Mouse (Mus musculus): Measurements from ENCODE around the gene Hoxa9. TPM values are rescaled to one million over a fixed set of nuclear protein-coding genes. Genes with fewer than 3 reads are reported as not detected.

The Hoxa9 gene
- polyA plus RNA-seq, 1 experiment: 17.7 TPM

DNA sequence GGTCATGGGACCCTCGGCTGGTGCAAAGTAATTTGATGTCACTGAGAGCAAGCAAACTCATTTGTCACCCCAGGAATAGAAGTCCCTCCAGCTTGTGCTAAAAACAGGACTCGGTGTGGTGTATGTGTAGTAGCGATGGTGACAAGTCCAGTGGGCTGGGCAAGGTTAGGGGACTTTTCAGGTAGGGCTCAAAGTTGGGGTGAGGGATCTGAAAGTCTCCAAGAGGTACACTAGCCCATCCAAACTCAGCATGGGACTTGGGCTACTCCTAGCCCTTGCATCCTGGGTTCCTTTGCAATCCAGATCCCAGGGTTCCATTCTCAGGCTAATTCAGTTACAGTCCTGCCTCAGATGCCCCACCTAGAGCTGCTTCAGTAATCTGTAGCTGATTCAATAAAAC, 37.9 kb upstream of the Hoxa9 start:
- no peak overlapping the region for H3K4me2 ChIP-seq (ENCODE audit: low read depth)
- TF ChIP-seq POLR2A (IDR thresholded peaks at IDR 0.05; ENCODE audit: insufficient read length, low read depth) (no peak), MYOG (IDR thresholded peaks at IDR 0.05; ENCODE audit: control insufficient read depth in 1 of 3, insufficient read depth in 1 of 3, insufficient read length in 2 of 3, low read depth in 2 of 3) (no peak), USF1 (IDR thresholded peaks at IDR 0.05; ENCODE audit: low read depth) (no peak), MYOD1 (IDR thresholded peaks at IDR 0.05; ENCODE audit: control insufficient read depth in 1 of 3, insufficient read length in 2 of 3, low read depth in 2 of 3) (no peak), TCF3 (IDR thresholded peaks at IDR 0.05; ENCODE audit: insufficient read length, low read depth) (no peak), REST (IDR thresholded peaks at IDR 0.05; ENCODE audit: insufficient read depth, insufficient read length) (no peak), SRF (IDR thresholded peaks at IDR 0.05; ENCODE audit: control insufficient read depth, insufficient read length, low read depth) (no peak), TCF12 (IDR thresholded peaks at IDR 0.05; ENCODE audit: insufficient read depth, poor library complexity, severe bottlenecking) (no peak), CEBPB (IDR thresholded peaks at IDR 0.05; ENCODE audit: insufficient read depth, poor library complexity, severe bottlenecking) (no peak)
- no peak overlapping the region for H3K4me3 ChIP-seq
- no peak overlapping the region for H3ac ChIP-seq (ENCODE audit: control insufficient read depth, insufficient read length)
- peaks cover 19% of the 10 kb centered on the region for H3K27me3 ChIP-seq (ENCODE audit: control insufficient read depth, insufficient read depth, insufficient read length)
- H3K36me3 ChIP-seq (ENCODE audit: control insufficient read depth, insufficient read depth): no peaks in the 10 kb centered on the region
- no peaks in the 10 kb centered on the region for H3K79me2 ChIP-seq (ENCODE audit: control insufficient read depth, insufficient read depth)

DNA sequence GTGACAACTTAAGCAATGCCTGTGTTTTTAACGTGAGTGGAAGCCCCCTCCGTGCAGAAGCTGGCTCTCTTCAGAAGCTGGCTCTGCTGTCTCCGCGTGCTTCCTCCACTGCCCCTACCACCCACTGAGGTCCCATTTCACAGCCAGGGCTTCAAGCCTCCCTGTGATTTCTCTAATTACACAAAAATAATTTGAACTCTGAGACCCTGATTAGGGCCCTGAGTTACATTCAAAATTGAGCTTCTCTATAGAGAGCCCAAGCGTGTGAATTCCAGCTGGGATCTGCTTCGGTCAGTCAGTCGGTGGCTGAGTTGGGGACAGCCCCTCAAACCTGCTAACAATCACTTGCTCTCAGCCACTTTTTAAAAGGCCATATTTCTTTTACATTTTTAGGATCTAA, 37.5 kb upstream of the Hoxa9 start:
- Histone ChIP-seq H3K4me2 (ENCODE audit: low read depth) (no peak overlapping the region), H3K4me3 (no peak overlapping the region), H3K79me2 (ENCODE audit: control insufficient read depth, insufficient read depth) (no peaks in the 10 kb centered on the region), H3ac (ENCODE audit: control insufficient read depth, insufficient read length) (no peak overlapping the region), H3K27me3 (ENCODE audit: control insufficient read depth, insufficient read depth, insufficient read length) (peaks cover 19% of the 10 kb centered on the region), H3K36me3 (ENCODE audit: control insufficient read depth, insufficient read depth) (no peaks in the 10 kb centered on the region)
- no peak for TF ChIP-seq E2F4 (IDR thresholded peaks at IDR 0.05; ENCODE audit: insufficient read depth)
- TF ChIP-seq CEBPB (IDR thresholded peaks at IDR 0.05; ENCODE audit: insufficient read depth, poor library complexity, severe bottlenecking): no peak
- TF ChIP-seq TCF3 (IDR thresholded peaks at IDR 0.05; ENCODE audit: insufficient read length, low read depth): no peak
- TF ChIP-seq POLR2AphosphoS2 (IDR thresholded peaks at IDR 0.05; ENCODE audit: insufficient read length, low read depth): no peak
- no peak for TF ChIP-seq POLR2A (IDR thresholded peaks at IDR 0.05; ENCODE audit: insufficient read length, low read depth)
- TF ChIP-seq MAX (IDR thresholded peaks at IDR 0.05; ENCODE audit: low read depth): no peak
- no peak for TF ChIP-seq TCF12 (IDR thresholded peaks at IDR 0.05; ENCODE audit: insufficient read depth, poor library complexity, severe bottlenecking)
- no peak for TF ChIP-seq MYOG (IDR thresholded peaks at IDR 0.05; ENCODE audit: control insufficient read depth in 1 of 3, insufficient read depth in 1 of 3, insufficient read length in 2 of 3, low read depth in 2 of 3)
- no peak for TF ChIP-seq SRF (IDR thresholded peaks at IDR 0.05; ENCODE audit: control insufficient read depth, insufficient read length, low read depth)
- TF ChIP-seq USF1 (IDR thresholded peaks at IDR 0.05; ENCODE audit: low read depth): no peak
- TF ChIP-seq REST (IDR thresholded peaks at IDR 0.05; ENCODE audit: insufficient read depth, insufficient read length): no peak
- TF ChIP-seq MYOD1 (IDR thresholded peaks at IDR 0.05; ENCODE audit: control insufficient read depth in 1 of 3, insufficient read length in 2 of 3, low read depth in 2 of 3): no peak

DNA sequence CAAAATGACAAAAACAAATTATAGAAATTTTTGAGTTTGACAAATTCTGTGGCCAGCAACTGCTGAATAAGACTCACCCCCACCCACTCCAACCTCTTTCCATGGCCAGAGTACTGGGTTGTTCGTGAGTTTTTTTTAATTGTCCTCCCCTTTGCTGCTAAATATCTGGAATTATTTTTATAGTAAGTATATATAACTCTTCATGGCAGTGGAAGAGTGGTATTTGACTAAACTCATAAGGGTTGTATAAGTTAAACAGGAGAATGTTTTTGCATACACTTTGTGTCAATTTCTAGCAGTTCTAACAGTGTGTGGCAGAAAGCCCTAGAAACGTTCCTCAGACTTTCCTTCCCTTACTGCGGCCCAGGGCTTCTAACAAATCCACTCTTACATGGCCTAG, 36.8 kb upstream of the Hoxa9 start:
- Histone ChIP-seq H3K4me2 (ENCODE audit: low read depth) (no peak overlapping the region), H3ac (ENCODE audit: control insufficient read depth, insufficient read length) (no peak overlapping the region), H3K4me3 (no peak overlapping the region), H3K27me3 (ENCODE audit: control insufficient read depth, insufficient read depth, insufficient read length) (peaks cover 24% of the 10 kb centered on the region), H3K79me2 (ENCODE audit: control insufficient read depth, insufficient read depth) (no peaks in the 10 kb centered on the region), H3K36me3 (ENCODE audit: control insufficient read depth, insufficient read depth) (no peaks in the 10 kb centered on the region)
- TF ChIP-seq MYOD1 (IDR thresholded peaks at IDR 0.05; ENCODE audit: control insufficient read depth in 1 of 3, insufficient read length in 2 of 3, low read depth in 2 of 3) (no peak), SRF (IDR thresholded peaks at IDR 0.05; ENCODE audit: control insufficient read depth, insufficient read length, low read depth) (no peak), MYOG (IDR thresholded peaks at IDR 0.05; ENCODE audit: control insufficient read depth in 1 of 3, insufficient read depth in 1 of 3, insufficient read length in 2 of 3, low read depth in 2 of 3) (no peak), USF1 (IDR thresholded peaks at IDR 0.05; ENCODE audit: low read depth) (no peak), E2F4 (IDR thresholded peaks at IDR 0.05; ENCODE audit: insufficient read depth) (no peak), POLR2AphosphoS2 (IDR thresholded peaks at IDR 0.05; ENCODE audit: insufficient read length, low read depth) (no peak), REST (IDR thresholded peaks at IDR 0.05; ENCODE audit: insufficient read depth, insufficient read length) (no peak), TCF3 (IDR thresholded peaks at IDR 0.05; ENCODE audit: insufficient read length, low read depth) (no peak)

DNA sequence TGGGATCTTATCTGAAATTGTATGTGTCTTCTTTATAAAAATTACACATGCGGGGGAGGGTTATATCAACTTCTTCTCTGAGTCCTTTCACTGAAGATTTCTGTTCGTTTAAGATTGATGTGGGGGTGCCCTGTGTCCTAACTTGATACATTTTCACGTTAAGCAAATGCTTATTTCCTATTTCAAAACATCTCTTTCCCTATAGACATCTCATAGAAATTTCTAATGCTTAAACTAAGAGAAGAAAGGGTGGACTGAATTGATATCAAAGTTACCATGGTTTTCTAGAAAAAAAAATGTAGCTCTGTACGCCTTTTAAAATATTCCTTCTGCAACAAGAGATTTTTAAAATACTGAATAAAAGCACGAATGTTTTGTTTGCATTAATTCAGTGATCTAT, 36.3 kb upstream of the Hoxa9 start:
- Histone ChIP-seq H3K36me3 (ENCODE audit: control insufficient read depth, insufficient read depth) (no peaks in the 10 kb centered on the region), H3K4me2 (ENCODE audit: low read depth) (no peak overlapping the region), H3K4me3 (no peak overlapping the region), H3K79me2 (ENCODE audit: control insufficient read depth, insufficient read depth) (no peaks in the 10 kb centered on the region), H3K27me3 (ENCODE audit: control insufficient read depth, insufficient read depth, insufficient read length) (peaks cover 24% of the 10 kb centered on the region), H3ac (ENCODE audit: control insufficient read depth, insufficient read length) (no peak overlapping the region)
- TF ChIP-seq SRF (IDR thresholded peaks at IDR 0.05; ENCODE audit: control insufficient read depth, insufficient read length, low read depth) (no peak), TCF12 (IDR thresholded peaks at IDR 0.05; ENCODE audit: insufficient read depth, poor library complexity, severe bottlenecking) (no peak)

DNA sequence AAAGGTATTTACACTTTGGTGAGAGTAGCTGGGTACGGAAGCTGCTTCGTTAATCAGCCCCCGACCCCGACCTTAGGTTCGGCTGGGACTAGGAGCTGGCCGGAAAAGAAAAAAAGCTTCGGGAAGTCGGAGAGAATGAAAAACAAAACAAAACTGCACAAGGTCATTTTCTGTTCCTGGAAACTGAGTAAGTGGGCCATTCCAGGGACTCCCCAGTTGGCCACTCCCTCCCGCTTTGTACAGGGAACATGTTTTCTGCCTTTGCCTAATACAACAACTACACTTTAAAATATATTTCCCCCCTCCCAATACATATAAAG, 35.7 kb upstream of the Hoxa9 start:
- no peaks in the 10 kb centered on the region for H3K36me3 ChIP-seq (ENCODE audit: control insufficient read depth, insufficient read depth)
- peaks cover 24% of the 10 kb centered on the region for H3K27me3 ChIP-seq (ENCODE audit: control insufficient read depth, insufficient read depth, insufficient read length)
- no peak overlapping the region for H3K4me3 ChIP-seq
- H3ac ChIP-seq (ENCODE audit: control insufficient read depth, insufficient read length): no peak overlapping the region
- no peak overlapping the region for H3K4me2 ChIP-seq (ENCODE audit: low read depth)
- no peak for TF ChIP-seq MAX (IDR thresholded peaks at IDR 0.05; ENCODE audit: low read depth)
- TF ChIP-seq POLR2AphosphoS2 (IDR thresholded peaks at IDR 0.05; ENCODE audit: insufficient read length, low read depth): no peak
- TF ChIP-seq REST (IDR thresholded peaks at IDR 0.05; ENCODE audit: insufficient read depth, insufficient read length): no peak
- TF ChIP-seq USF1 (IDR thresholded peaks at IDR 0.05; ENCODE audit: low read depth): no peak
- TF ChIP-seq SRF (IDR thresholded peaks at IDR 0.05; ENCODE audit: control insufficient read depth, insufficient read length, low read depth): no peak
- no peak for TF ChIP-seq MYOG (IDR thresholded peaks at IDR 0.05; ENCODE audit: control insufficient read depth in 1 of 3, insufficient read depth in 1 of 3, insufficient read length in 2 of 3, low read depth in 2 of 3)
- TF ChIP-seq E2F4 (IDR thresholded peaks at IDR 0.05; ENCODE audit: insufficient read depth): no peak
- no peak for TF ChIP-seq POLR2A (IDR thresholded peaks at IDR 0.05; ENCODE audit: insufficient read length, low read depth)
- TF ChIP-seq MYOD1 (IDR thresholded peaks at IDR 0.05; ENCODE audit: control insufficient read depth in 1 of 3, insufficient read length in 2 of 3, low read depth in 2 of 3): no peak
- TF ChIP-seq TCF3 (IDR thresholded peaks at IDR 0.05; ENCODE audit: insufficient read length, low read depth): no peak
- H3K79me2 ChIP-seq (ENCODE audit: control insufficient read depth, insufficient read depth): no peaks in the 10 kb centered on the region
